Mouse (Mus musculus): ENCODE data around the gene 4930595D18Rik.
A peak's percentile ranks its signal among the peaks of the same experiment; 100 is the strongest.

4930595D18Rik gene

DNA sequence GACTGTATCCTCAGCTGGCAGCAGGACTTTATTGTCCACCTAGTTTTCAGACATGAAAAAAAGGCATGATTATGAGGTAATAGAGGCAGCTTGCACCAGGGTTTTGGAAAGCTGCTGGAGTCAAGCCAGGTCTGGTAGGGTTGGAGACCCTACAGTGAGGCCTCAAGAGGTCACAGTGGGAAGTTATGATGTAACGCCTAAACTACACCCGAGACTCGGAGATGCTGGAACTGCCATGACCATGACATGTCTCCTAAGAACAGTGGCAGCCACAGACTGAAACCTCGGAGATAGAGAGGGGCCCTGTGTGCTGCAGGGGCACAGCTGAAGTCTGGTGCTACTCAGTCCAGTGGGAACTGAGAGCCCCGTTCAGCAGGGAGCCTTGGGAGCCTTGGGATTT lies at the start of gene 4930595D18Rik:
Gene 4930595D18Rik (minus strand): TSS at position 16 of the 400 bp plus-strand sequence.
- DNase-seq (ENCODE audit: low spot score in 2 of 2): no peak

DNA sequence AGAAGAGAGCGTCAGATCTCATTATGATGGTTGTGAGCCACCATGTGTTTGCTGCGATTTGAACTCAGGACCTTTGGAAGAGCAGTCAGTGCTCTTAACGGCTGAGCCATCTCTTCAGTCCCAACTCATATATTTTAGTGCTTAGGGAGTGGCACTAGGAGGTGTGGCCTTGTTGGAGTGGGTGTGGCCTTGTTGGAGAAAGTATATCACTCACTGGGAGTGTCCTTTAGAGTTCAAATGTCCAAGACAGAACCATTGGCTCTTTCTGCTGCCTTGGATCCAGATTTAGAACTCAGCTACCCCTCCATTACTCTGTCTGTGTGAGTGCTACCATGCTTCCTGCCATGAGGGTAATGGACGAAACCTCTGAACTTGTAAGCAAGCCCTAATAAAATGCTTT lies 49.5 kb upstream of the 4930595D18Rik start:
- DNase-seq (ENCODE audit: low spot score in 2 of 2): no peak

DNA sequence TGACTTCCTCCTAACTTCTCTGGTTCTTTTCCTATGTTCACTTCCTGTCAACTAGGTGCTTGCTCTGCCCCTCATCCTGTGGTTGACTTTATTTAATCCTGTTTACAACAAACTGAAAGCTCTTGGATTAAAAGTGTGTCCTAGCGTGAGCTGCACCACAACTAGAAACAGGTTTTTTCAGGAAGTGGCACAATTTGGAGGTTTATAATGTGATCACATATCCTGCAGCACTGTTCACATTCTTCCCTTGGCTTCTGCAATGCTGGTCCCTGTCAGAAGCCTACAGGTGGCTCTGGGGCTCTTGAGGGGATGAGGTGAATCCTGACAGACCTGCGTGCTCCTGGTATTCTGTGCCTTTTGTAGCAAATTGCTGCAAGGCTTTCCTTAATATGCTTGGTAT lies 46.5 kb upstream of the 4930595D18Rik start:
- no peak for DNase-seq (ENCODE audit: low spot score in 2 of 2)

DNA sequence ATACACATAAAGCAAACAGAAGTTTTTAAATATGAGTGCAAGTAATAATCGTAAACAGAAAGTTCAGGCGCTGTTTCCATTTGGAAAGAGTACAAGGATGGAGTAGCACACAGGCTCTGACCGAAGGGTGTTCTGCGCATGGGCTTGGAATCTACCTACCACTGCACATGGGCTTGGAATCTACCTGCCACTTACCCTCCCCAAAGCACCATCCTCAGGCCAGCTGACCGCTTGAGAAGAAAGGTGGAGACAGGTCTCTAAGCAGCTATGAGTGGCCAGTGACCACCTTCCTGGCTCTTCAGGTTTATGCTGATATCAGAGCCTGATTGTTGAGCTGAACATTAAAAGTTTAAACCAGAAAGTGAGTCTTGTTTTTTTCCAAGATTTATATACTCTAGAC lies 44.2 kb upstream of the 4930595D18Rik start:
- DNase-seq (ENCODE audit: low spot score in 2 of 2): no peak

DNA sequence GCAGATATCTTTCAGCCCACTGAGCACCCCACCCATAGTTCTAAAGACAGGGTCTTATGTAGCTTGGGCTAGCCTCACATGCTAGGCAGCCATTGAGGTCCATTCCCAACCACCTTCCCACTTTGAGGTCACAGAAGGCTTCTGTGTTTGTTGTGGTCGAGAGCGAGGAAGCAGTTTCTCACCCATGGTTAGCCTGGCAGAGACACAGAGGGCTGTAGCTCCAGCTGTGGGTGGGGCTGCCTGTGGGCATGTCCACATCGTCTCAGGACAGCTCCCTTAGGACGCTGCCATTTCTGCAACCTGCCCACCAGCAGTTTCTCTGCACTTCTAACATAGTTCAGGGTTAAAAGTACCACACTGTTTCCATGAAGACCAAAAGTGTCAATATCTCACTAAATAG lies 43.1 kb upstream of the 4930595D18Rik start:
- DNase-seq (ENCODE audit: low spot score in 2 of 2): no peak

DNA sequence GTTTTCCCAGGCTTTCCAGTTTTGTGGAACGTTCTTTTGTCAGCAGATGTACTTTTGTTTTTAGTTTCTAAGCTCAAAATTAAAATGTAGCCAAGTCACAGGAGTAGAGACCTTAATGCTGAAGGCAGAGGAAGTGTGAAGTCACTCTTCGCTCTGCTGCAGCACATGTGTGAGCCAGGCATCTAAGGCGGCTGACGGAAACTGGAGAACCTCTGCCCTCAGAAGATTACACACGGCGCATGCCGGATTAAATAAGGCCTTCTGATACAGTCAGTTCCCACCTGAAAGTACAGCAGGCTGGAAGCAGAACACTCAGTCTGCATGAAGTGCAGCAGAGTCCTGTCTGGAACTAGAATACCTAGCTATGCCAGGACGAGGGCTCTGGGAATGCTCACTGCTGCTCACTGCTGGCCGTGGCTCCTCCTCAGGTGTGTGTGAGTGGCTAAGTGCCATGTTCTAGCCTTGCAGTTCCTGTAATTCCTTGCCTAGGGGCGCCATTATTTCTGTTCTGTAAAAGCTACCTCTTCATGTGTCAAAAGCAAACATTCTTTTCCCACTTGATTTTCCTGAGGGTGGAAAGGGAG lies 41.0 kb upstream of the 4930595D18Rik start:
- no peak for DNase-seq (ENCODE audit: low spot score in 2 of 2)

DNA sequence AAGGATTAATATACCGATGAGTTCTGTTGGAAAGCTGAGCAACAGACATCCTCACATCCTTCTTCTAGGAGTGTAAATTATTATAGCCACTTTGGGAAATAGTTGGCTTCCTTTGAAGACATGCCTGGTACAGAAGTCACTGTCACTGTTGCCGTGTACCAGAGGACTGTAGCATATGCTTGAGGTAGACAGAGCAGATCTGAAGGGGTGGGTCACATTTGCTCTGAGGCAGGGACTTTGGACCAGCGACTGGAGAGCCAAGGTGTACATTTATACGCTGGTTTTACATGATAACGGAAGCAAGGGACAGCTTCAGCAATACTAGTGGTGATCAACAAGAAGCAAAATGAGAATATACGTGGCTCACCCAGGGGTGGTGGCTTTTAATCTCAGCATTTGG lies 34.6 kb upstream of the 4930595D18Rik start:
- DNase-seq (ENCODE audit: low spot score in 2 of 2): no peak

DNA sequence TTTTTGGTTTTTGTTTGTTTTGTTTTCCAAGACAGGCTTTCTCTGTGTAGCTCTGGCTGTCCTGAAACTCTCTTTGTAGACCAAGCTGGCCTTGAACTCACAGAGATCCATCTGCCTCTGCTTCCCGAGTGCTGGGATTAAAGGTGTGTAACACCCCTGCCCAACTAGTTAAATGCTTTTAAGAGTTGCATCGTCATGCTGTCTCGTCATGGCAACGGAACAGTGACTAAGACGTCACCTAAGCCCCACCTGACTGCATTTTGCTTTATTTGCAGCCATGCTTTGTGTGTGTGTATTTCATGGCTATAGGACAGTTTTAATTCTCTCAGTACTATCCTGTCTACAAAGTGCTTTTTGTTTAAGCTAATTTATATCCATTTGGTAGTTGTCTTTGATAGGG lies 27.4 kb upstream of the 4930595D18Rik start:
- no peak for DNase-seq (ENCODE audit: low spot score in 2 of 2)

DNA sequence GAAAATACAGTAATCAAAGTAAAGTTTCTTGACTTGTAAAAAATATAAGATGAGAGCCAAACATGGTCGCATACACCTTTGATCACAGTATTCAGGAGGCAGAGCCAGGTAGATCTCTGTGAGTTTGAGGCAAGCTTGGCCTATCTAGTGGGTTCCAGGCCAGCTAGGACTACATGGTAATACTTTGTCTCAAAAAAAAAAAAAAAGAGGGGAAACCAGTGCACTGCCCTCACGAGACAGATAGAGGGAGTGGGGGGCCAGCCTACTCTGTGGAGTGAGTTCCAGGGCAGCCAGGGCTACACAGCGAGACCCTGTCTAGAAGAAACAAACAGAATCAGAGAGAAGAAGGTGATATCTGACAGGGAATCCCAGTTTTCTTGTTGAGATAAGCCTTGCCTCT lies 23.4 kb upstream of the 4930595D18Rik start:
- no peak for DNase-seq (ENCODE audit: low spot score in 2 of 2)

DNA sequence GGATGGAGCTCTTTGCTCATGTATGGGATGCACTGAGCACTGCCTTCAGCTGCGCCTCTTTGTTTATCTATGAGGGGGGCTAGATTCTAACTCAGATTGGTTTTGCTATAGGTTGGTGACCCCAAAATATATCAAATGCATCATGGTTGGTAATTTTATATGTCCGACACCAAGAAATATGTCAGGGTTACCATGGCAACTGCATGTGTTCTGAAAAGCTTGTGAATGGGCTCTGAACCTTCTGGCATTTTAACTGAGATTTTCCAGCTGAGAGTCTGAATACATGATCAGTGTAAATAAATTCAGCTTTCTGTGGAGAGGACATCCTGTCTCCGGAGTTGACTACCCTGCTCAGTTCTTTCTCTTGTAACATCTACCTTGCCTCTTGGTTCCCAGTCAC lies 19.7 kb upstream of the 4930595D18Rik start:
- DNase-seq (ENCODE audit: low spot score in 2 of 2): no peak

DNA sequence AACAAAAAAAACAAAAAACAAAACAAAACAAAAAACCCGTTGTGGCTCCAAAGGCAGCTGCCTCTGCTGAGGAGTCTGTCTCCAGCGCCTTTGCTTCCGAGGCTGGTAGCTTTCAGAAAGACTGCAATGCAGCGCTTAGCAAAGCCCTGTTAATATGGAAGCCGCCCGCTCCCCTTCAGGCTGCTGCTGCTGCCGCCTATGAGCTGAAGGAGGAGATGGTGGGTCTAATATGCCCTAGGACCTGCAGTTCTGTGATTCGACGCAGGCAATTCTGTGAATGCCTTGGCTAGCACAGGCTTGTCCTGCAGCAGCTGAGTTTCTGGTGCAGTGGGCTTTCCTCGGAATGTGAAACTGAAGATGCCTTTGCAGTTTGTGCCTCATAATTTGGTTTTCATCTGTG lies 18.8 kb upstream of the 4930595D18Rik start:
- DNase-seq (ENCODE audit: low spot score in 2 of 2): no peak

DNA sequence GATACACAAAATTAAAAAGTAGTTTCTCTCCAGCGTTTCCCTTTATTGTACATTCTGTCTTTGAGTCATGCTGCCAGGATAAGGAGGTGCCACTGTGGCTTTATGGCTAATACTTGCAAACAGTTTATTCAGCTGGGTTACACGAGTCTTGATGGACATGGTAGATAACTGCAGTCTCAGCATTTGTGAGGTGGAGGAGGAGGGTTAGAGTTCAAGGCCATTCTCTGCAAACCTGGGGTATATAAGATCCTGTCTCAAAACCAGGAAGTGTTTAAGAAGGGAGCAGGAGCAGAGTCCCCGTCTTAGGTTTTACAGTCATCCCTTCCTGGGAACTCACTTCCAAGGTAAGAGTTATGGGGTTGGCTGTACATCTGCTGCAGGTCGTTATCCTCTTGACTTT lies 12.3 kb upstream of the 4930595D18Rik start:
- no peak for DNase-seq (ENCODE audit: low spot score in 2 of 2)

DNA sequence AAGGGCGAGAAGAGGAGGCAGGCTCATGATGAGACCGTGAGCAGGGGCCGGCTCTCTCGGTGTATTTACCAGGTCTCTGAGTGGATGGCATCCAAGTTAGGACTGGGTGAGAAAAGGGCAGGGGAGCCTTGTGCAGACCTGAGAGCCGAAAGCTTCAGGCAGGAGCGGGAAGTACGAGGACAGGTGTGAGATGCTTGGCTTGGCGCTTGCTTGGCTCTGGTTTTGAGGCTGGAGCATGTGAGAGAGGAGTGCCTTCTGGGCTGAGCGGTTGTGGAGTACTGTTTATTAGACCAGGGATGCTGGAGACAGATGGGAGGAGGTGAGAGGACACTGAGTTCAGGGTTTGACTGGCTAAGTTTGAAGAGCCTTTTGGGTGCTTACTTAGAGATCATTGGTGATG lies 9.0 kb upstream of the 4930595D18Rik start:
- no peak for DNase-seq (ENCODE audit: low spot score in 2 of 2)

DNA sequence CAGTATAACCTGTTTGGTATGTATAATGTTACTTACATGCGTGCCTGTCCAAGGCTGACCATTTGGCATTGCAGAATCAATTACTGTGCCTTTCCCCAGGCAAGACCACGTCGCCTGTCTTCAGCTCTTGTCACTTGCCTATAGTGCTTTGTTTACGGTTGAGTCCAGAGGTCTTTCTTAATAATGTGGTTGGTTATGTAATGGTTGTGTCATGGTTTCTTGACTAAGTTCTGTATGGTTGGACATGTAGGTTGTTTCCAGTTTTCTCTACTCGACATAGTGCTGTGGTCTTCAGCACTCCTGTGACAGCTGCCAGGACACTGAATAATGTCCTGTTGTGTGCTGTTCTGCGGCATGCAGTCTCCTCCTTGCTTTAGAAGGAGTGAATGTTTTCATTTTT lies 8.5 kb upstream of the 4930595D18Rik start:
- no peak for DNase-seq (ENCODE audit: low spot score in 2 of 2)

DNA sequence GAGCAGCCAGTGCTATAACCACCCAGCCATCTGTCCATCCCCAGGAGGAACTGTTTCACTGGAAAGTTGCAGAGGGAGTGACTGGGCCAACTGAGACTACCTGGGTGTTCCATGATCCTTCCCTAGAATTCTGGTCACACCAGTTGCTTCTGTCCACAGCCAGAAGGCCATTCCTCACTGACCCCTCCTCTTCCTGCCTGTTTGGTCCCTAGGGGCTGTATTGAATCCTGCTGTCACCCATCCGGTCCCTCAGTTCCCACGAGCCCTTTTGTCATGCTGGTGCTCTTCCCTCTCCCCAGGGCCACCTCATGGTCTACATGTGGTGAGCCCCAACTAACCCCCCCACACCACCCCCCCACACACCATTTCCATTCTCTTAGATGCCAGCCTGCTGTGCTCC lies 6.6 kb upstream of the 4930595D18Rik start:
- DNase-seq (ENCODE audit: low spot score in 2 of 2): no peak

DNA sequence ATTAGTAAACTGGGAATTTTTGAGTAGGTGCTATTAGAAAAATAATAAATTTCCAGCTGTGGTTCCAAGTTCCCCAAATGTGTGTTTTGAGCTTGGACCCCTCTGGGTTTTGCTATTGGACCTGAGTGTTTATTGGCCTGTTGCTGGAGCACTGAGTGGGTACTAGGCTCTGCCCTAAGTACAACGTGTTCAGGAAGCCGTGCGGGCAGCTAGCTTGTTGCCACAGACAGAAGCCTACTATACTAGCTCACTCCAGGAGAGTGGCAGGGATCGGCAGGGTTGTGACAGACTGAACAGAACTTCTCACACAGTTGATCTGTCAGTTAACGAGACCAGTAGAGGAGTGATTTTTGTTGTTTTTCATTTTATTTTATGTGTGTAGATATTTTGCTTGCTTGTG lies 6.1 kb upstream of the 4930595D18Rik start:
- no peak for DNase-seq (ENCODE audit: low spot score in 2 of 2)

DNA sequence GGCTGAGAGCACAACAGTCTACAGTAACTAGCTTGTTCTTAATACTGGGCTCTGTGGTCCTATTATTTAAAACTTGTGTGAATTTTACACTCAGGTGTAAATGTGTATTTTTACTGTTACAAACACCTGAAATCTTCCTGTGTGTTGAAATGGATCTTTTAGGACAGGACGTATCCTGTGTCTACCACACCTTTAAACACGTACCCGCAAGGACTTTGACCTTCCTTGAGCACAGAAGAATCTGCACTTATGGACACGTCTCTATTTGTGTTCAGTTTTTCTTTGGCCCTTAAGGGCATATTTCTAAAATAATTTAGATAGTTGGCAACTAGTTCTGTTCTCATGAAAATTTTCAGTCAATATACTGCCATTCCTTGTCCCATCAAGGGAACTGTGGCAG lies 4.0 kb upstream of the 4930595D18Rik start:
- no peak for DNase-seq (ENCODE audit: low spot score in 2 of 2)

DNA sequence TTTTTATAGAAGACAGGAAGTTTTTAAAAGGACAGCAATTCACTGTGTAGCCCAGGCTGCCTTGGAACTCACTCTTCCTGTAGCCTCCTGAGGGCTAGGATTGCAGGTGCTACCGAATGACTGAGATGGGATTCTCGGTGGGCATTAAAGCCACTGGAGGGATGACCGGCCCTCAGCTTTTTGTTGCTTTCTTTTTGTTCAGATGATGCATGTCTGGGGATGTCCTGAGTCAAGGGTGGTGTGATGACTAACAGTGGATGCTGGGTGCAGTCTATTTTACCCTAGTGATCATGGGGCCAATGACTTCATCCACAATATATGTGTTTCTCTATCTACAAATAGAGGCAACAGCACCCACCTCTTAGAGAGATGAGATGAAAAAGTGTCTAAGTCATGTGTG lies 2.7 kb upstream of the 4930595D18Rik start:
- no peak for DNase-seq (ENCODE audit: low spot score in 2 of 2)

DNA sequence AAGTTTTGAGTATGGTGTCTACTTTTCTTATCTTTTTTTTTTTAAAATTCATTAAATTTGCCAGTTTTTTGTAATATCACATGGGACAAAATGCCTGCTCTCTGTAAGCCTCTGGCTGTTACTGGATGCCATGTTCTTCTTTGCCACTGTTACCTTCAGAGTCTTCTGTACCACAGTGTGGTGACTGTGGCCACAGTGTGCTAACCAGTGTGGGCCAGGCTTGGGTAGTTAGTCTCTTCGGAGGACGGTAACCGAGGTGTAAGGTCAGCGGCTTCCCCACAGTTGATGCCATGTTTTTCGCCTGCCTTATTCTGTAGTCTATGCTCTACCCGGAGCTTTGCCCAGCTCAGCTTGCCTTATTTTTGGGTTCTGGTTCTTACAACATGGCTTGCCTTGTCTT lies 1.9 kb downstream of the 4930595D18Rik start:
- DNase-seq (ENCODE audit: low spot score in 2 of 2): no peak

DNA sequence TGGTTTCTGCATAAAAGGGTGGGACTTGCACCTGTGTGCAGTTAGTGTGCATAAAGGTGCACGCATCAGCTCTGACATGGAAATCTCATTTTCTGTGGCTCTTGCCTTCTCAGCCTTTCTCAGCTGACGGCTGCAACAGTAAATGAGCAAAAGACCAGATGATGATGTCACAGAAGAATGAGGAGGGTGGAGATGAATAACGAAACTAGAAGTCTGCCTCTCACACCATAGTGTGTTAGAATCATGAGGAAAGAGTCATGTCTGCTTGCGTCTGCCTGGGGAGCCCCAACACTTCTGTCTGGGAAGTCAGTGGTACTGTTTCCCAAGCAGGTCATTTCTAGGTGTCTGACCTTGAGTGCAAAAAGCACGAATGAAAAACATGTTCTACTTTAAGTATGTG lies 2.4 kb downstream of the 4930595D18Rik start:
- no peak for DNase-seq (ENCODE audit: low spot score in 2 of 2)

DNA sequence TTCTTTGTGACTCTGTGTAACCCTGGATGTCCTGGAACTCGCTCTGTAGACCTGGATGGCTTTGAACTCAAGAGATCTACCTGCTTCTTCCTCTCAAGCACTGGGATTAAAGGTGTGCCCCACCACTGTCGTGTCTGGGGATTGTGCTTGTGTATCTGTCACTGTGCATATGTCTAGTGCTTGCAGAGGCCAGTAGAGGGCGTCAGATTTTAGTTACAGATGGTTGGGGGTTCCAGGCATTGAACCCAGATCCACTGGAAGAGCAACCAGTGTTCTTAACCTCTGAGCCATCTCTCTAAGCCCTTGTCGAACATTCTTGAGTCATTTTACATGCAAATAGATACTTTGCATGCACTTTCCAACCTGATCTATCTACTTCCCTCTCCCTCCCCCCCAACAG lies 5.5 kb downstream of the 4930595D18Rik start:
- no peak for DNase-seq (ENCODE audit: low spot score in 2 of 2)

DNA sequence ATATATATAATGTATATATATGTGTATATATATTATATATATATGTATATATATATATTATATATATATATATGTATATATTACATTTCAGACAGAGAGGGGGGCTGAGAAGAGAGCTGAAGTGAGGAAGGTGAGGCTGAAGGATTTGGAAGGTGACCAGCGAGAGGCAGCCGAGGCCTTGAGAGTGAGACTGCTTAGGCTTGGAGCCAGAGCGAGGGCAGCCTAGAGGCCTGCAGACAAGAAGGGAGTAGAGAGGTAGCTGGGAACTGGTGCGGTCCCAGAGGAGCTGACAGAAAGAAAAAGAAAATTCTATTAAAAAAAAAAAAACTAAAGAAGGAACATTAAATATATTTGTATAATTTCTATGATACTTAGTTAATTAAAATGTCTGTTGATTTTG lies 15.4 kb downstream of the 4930595D18Rik start:
- DNase-seq (ENCODE audit: low spot score in 2 of 2): no peak

DNA sequence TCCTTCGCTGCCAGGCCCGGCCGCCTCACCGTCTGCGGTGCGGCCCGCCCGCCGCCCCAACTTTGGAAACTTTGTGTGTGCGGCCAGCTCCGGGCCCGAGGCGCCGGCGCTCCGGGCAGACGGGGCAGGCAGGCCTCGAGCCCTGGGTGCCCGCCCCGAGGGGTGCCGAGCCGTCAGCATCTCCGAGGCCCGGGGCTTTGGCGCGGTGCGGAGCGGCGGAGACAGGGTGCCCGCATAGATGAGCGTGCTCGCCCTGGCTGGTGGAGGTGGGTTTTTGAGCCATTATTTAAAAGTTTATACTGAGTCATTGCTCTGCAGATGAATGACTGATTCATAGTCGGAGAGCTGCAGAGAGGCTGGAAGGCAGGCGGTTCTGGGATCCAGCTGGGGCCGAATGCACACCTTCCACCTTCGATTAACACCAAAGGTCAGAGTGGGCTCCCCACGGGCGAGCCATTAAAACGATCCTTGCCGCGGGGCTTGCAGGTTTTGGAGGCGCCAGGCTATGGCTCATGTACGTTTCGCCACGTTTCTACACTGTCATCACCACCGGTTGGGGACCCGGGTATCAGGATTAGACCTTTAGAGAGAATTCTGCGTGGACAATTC lies 17.5 kb downstream of the 4930595D18Rik start:
- DNase-seq (ENCODE audit: low spot score in 2 of 2): peak in 1 of 2 experiments; percentile 26
